Mouse (Mus musculus): Measurements from ENCODE around the gene Pou3f1.

DNA sequence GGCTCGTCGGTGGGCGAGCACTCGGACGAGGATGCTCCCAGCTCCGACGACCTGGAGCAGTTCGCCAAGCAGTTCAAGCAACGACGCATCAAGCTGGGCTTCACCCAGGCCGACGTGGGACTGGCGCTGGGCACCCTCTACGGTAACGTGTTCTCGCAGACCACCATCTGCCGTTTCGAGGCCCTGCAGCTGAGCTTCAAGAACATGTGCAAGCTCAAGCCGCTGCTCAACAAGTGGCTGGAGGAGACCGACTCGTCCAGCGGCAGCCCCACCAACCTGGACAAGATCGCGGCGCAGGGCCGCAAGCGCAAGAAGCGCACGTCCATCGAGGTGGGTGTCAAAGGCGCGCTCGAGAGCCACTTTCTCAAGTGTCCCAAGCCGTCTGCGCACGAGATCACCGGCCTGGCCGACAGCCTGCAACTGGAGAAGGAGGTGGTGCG is 1.8 kb downstream of the Pou3f1 start:
- TF ChIP-seq CTCF (IDR thresholded peaks at IDR 0.05; ENCODE audit: low read depth) = no peak
- TF ChIP-seq EP300 (IDR thresholded peaks at IDR 0.05; ENCODE audit: low read depth) = no peak

Data from liver, postnatal 0 days (tissue).